Mouse (Mus musculus): ENCODE measurements around the gene Il17rc.

Il17rc gene

GRCm38 (mm10) chr6:113471297-113471936 is at the start of gene Il17rc:
TSS of gene Il17rc (plus strand) at chr6:113471427.
- DNase-seq (ENCODE audit: low spot score): no peak

DNA sequence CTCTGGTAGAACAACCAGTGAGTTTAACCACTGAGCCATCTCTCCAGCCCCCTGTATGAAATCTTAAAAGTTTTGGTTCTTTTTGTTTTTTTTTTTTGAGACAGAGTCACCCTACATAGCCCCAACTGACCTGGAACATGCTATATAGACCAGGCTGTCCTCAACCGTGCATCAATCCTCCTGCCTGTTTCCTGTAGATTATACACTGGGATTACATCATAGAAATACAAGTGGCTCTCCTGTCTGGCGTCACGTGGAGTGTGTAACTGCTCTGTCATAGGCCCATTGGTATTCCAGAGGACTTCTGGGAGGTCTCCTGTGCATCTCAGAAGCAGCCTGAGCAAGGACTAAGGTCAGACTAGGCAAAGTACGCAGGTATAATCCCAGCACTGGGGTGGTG is 48.2 kb upstream of the Il17rc start:
- DNase-seq (ENCODE audit: low spot score): no peak

DNA sequence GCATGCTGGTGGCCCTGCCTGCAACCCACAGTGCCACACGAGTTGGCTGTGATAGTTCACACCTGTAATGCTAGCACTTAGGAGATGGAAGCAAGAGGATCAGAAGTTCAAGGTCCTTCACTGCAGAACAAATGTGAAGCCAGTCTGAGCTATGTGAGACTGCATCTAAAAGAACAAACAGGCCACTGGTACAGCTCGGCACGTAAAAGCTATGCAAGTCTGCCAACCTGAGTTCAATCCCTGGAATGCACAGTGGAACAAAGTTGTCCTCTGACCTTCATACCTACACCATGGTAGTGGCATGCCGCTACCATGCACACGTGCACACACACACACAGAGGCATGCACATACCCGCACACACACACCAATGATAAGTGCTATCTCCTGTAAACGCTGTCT is 47.0 kb upstream of the Il17rc start:
- DNase-seq (ENCODE audit: low spot score): no peak

GRCm38 (mm10) chr6:113426696-113427095 is 44.5 kb upstream of the Il17rc start:
- DNase-seq (ENCODE audit: low spot score): no peak

DNA sequence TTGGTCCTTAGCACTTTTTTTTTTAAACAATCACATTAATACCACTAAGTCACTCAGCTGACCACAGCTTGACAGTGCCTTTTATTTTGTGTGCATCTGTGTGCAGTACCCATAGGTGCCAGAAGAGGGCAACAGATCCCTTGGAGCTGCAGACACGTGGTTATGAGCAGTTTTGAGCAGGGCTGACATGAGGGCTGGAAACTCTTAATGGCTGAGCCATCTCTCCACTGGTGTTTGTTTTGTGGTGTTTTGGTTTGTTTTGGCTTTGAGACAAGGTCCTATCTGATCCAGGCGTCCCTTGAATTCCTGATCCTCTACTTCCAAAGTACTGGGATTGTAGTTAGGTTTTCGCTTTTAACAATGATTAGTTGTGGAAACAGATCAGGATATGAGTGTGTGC is 43.8 kb upstream of the Il17rc start:
- peak; percentile 61 for DNase-seq (ENCODE audit: low spot score)

- no peak for DNase-seq (ENCODE audit: low spot score)
These were observed 43.2 kb upstream of the Il17rc start for GRCm38 (mm10) chr6:113428006-113428405.

- DNase-seq (ENCODE audit: low spot score): no peak
These were observed 41.3 kb upstream of the Il17rc start for GRCm38 (mm10) chr6:113429965-113430364.

DNA sequence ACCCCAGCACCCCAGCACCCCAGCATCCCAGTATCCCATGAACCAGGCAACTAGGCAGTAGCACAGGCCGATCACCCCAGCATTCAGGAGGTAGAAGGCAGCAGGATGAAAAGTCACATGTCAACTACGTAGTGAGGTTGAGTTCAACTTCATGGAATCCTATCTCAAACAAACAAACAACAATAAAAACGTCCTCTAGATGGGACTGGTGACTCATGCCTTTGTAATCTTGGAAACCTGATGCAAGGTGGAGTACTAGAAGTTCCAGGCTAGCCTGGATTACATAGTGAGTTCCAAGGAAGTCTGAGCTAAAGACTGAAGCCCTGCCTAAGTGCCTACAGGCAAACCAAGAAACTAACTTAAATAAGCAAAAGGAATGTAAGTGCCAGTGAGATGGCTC is 40.4 kb upstream of the Il17rc start:
- no peak for DNase-seq (ENCODE audit: low spot score)

DNA sequence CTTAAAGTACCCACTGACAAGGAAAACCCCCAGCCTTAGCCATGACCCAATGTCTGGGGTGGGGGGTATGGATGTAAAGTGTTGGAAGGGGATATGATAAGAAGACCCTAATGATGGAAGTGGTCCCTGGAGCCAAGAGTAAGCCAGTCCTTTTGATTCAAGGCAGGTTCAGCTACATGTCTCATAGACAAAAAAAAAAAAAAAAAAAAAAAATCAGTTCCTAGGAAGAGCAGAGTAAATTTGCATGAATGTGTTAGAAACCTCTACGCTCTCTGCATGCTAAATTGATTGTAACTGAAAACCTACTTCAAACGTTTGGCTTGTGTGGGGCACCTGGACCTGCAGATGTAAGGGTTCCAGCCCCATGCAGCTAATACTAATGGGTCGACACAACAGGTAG is 39.4 kb upstream of the Il17rc start:
- no peak for DNase-seq (ENCODE audit: low spot score)

DNA sequence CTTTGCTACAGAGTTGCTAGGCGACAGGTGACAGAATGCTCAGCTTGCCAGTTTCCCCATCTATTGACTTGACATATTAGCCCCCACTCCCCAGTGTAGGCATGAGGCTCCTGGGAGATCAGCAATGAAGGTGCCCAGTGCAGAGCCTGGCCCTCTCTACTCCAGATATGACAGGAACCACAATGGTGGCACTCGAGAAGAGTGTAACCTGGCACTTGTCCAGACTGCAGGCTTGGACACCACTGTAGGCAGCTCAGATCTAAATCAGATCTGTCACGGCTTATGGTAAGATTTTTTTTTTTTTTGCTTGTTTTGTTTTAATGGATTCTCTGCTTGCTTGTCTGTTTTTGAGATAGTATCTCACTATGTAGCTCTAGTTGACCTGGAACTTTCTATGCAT is 37.6 kb upstream of the Il17rc start:
- no peak for DNase-seq (ENCODE audit: low spot score)

DNA sequence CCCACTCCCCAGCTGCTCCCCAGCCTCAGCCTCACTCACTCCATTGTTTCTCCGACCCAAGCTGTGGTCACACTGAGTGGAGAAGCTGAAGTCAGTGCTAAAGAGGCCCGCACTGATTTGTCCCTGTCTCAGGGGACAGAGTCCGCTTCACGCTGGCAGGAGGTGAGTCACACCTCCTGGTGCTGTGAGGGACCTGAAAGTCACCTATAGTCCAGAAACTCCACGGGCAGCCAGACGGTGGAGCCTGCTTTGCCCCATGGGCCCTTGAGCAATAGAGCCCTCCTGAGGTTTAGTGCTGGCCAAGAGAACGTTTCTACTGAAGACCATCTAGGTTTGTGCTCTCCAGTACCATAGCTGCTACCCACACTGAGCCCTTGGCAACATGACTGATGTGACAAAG is 36.5 kb upstream of the Il17rc start:
- no peak for DNase-seq (ENCODE audit: low spot score)

- DNase-seq (ENCODE audit: low spot score): no peak
These were observed 35.5 kb upstream of the Il17rc start, which contains the start of gene Cidec for GRCm38 (mm10) chr6:113435664-113436205. TSS of gene Cidec (minus strand) at chr6:113435760.

GRCm38 (mm10) chr6:113437135-113437534 is 34.1 kb upstream of the Il17rc start:
- DNase-seq (ENCODE audit: low spot score): no peak

- DNase-seq (ENCODE audit: low spot score): no peak
These were observed 32.4 kb upstream of the Il17rc start for GRCm38 (mm10) chr6:113438721-113439430.

DNA sequence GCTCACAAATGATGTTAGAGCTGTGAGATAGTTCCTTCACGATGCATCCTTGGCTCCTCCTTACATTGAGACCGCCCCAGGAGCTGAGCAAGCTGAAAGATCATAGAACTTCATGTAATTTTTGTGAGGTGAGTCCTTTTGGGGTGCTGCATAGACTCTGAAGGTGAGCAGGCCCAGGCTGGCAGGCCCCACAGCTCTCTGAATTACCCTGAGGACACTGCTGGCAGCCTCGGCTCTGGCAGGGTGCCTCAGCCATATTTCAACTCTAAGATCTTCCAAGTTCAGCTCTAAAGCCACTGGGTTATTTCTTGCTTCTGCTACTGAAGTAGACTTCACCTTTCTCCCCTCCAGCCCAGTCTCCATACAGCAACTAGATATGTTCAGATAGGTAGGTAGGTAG is 30.5 kb upstream of the Il17rc start:
- DNase-seq (ENCODE audit: low spot score): no peak

DNA sequence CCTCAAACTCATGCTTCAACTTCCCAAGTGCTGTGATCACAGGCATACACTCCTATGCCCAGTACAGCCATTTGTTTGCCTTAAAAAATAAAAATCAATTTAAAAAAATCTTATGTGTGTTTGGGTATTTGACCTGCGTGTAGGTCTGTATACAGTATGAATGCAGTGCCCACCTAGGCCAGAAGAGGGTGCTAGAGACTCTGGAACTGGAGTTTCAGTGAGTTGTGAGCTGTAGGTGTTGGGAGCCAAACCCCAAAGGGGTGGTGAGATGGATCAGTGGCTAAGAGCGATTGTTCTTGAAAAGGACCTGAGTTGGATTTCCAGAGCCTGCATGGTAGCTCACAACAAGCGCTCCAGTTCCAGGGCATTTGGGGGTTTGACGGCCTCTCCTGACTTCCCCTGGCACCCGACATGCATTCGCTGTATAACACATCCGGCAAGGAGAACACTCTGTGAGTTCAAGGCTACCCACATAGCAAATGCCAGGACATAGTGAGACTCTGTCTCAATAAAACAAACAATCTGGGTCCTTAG is 30.0 kb upstream of the Il17rc start:
- DNase-seq (ENCODE audit: low spot score): peak; percentile 89

DNA sequence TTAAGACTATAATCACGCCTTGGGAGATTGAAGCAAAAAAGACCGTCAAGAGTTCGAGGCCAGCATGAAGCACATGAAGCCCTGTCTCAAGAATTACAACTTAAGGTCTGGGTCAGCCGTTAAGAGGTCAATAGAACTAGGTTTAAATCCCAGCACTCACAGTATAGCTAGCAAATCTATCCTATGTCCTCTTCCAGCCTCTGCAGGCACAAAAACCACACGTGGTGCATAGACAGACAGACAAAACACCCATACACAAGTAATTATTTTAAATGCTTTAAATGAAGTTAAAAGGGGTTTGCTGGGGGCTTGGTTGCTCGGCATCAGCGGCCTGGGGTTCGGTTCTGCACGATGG is 29.2 kb upstream of the Il17rc start:
- DNase-seq (ENCODE audit: low spot score): no peak

DNA sequence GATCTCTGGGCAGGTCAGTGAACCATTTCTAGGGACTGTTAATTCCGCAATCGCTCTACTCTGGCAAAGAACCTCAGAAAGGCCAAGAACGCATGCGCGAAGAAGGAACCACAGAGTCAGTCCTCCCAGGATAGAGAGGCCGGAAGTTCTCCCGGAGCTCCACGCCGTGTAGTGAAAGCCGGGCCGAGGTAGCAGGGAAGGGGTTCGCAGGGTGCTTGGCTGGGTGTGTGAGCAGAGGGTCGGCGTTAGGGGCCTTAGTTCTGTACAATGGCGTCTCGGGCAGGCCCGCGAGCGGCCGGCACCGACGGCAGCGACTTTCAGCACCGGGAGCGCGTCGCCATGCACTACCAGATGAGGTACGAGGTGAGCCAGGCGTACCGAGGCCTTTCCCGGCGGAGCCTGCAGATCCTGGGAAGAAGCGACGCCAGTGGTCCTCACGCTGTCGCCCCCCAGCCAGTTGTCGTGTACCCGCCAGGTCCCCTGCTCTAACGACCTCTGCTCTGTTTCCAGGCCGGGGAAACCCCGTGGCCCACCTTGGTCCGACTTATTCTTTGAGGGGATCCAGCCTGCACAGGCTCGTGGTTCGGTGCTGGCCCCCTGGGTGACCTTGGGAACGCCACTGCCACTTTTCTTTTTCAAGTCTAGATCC is 28.7 kb upstream of the Il17rc start, which contains the start of gene Jagn1:
TSS of gene Jagn1 (plus strand) at position 128 of the 649 bp plus-strand sequence.
- peak; percentile 99 for DNase-seq (ENCODE audit: low spot score)

- no peak for DNase-seq (ENCODE audit: low spot score)
These were observed 28.1 kb upstream of the Il17rc start for GRCm38 (mm10) chr6:113443091-113443490.

DNA sequence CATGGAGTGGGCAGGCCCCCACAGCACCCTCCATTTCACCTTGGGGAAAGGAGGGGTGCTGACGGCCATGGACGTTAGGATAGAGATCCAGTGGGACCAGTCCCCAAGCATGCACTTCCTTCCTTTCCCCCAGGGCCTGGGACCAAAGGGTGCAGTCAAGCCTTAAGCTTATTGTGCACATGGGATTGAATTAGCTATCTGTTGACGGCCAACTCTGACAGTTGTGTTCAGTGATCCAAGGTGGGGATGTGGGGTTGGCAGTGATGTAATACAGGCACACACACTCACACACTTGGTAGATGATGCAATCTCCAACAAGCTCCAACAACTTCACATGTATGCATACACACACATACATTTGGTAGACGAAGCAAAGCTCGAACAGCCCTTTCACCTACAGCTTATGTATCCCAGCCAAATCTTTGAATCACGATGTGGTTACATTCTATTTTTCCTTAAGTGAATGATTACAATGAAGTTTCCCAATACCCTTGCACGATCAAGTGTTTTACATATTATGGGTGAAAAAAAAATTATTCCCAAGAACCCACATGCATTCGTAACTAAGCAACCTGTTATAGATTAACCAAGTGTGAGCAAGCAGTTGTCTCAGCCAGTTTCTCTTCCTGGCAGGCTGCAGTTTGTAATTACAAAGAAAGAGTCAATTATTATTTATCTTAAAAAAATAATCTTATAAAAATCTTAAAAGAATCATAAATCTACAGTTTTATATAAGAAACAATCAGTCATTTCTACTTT is 26.8 kb upstream of the Il17rc start:
- no peak for DNase-seq (ENCODE audit: low spot score)

- DNase-seq (ENCODE audit: low spot score): no peak
These were observed 23.6 kb upstream of the Il17rc start for GRCm38 (mm10) chr6:113447639-113448038.

- no peak for DNase-seq (ENCODE audit: low spot score)
These were observed 19.4 kb upstream of the Il17rc start for GRCm38 (mm10) chr6:113451839-113452238.

Data from retina, embryonic 14.5 days (tissue).